Mouse (Mus musculus) embryonic fibroblast, embryonic 13.5 days (primary cell): Measurements from ENCODE around the gene Cygb.

ENCODE experiments used
- CTCF ChIP-seq: IDR thresholded peaks from 2 replicates; pipeline ENCODE4 v1.5.1; 2011; ENCODE audit warnings: mild to moderate bottlenecking, control low read depth, low read length, moderate library complexity, borderline replicate concordance; ENCODE audit not compliant: insufficient read depth
- POLR2A ChIP-seq: IDR thresholded peaks from 2 replicates; pipeline ENCODE4 v1.6.1; 2011; ENCODE audit warnings: low read depth, mild to moderate bottlenecking, control low read depth, low read length, moderate library complexity

DNA sequence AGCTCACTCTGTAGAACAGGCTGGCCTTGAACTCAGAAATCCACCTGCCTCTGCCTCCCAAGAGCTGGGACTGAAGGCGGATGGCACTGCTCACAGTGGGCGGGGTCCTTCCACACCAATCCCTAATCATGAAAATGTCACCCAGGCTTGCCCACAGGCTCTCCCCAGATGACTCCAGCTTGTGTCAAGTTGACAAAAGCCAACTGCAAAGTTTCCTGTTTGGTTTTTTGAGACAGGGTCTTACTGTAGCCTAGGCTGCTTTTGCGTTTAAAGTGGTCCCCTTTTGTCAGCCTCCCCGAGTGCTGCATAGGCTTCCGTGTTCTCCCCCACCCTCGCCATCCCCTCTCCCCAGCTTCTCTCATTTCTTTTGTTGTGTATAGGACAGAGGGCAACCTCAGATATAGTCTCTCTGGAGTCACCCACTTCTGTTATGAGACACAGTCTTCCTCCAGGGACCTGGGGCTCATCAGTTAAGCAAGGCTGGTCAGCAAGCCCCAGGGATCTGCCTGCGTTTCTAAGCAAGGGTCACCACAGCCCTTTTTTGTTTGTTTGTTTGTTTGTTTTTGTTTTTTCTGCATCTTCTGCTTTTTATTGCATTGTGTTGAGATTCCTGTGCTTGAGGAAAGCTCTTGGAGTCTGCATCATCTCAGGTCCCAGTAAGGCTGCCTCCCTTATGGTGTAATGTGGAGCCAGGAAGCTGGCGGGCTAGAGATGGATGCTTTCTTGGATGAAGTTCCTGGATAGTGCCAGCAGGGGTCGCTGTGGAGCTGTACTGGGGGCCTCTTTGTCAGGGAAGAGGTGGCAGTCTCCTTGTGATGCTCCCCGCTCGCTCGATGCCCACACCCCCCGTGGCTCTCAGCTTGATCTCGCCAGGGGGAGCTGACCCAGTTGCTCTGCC is 11.2 kb downstream of the Cygb start:
- TF ChIP-seq CTCF (peak; percentile 73; the same call in 1 of the 2 replicates), POLR2A (no peak)
